Comparison of ENCODE assay signal across 28 mouse cellular contexts in the genomic region with DNA sequence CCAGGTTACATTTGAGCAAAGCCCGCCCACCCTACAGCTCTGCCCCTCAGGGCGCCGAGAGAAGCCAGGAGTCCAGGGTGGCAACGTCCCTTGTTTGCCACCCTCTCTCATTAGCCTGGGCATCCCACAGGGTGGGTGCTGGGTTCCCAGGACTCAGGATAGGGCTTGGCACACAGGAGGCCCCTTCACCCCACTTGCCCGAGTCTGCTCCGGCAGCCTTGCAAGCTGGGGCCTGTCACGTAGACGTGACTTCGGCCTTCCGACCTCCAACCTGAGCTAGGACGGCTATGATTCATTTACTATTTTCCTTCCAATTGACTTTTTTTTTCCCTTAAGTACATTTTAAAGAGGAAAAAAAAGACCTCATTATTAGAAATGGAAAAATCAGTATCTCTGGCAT. TPM values are rescaled to one million over a fixed set of nuclear protein-coding genes. Genes with fewer than 3 reads are reported as not detected.
DNase-seq lines count a peak whose midpoint lies in the region; ATAC-seq and TF ChIP-seq lines count a peak whose summit lies in the region.
"Had no signal": no experiment of that assay in that cellular context is flagged by ENCODE, and none has a peak within 500 bp of the region (broad histone marks: within the 10 kb centered on the region; RNA-seq: fewer than 3 reads in every experiment).

No protein-coding gene starts in this region.

- no peak for TF ChIP-seq CTCF in forebrain, postnatal 0 days (IDR thresholded peaks at IDR 0.05; ENCODE audit: low read depth)
- TF ChIP-seq CTCF in hindbrain, postnatal 0 days (IDR thresholded peaks at IDR 0.05; ENCODE audit: low read depth) = no peak
- TF ChIP-seq CTCF in stomach, postnatal 0 days (IDR thresholded peaks at IDR 0.05; ENCODE audit: low read depth) = no peak

- peaks cover 96% of the 10 kb centered on the region for H3K4me1 ChIP-seq in forebrain, embryonic 10.5 days
- H3K4me1 ChIP-seq in forebrain, postnatal 0 days (ENCODE audit: insufficient read depth) = no peaks in the 10 kb centered on the region; the same call in 1 of the 2 replicates
- peaks cover 55% of the 10 kb centered on the region for H3K4me1 ChIP-seq in hindbrain, embryonic 14.5 days (replicated peaks; ENCODE audit: control insufficient read depth, insufficient read depth, low read length)
- H3K4me1 ChIP-seq in hindbrain, postnatal 0 days (ENCODE audit: insufficient read depth, low read length) = peaks cover 26% of the 10 kb centered on the region
- peaks cover 58% of the 10 kb centered on the region for H3K4me1 ChIP-seq in stomach, embryonic 15.5 days
- peaks cover 14% of the 10 kb centered on the region for H3K4me1 ChIP-seq in stomach, postnatal 0 days (replicated peaks; ENCODE audit: control insufficient read depth, insufficient read depth)

- H3K27ac ChIP-seq in forebrain, embryonic 10.5 days = peak overlapping the region; percentile 72; the same call in 1 of the 2 replicates
- H3K27ac ChIP-seq in forebrain, postnatal 0 days (ENCODE audit: low read depth, low read length) = no peak overlapping the region
- H3K27ac ChIP-seq in hindbrain, embryonic 14.5 days = peak overlapping the region; percentile 43; the same call in 1 of the 2 replicates
- no peak overlapping the region for H3K27ac ChIP-seq in hindbrain, postnatal 0 days
- peak overlapping the region; percentile 75; the same call in 1 of the 2 replicates for H3K27ac ChIP-seq in stomach, embryonic 15.5 days
- no peak overlapping the region for H3K27ac ChIP-seq in stomach, postnatal 0 days (replicated peaks)
- H3K27ac ChIP-seq: gastrocnemius, adult 2 months; hindbrain, embryonic 15.5 days; kidney, postnatal 0 days; liver, embryonic 12.5 days; neural tube, embryonic 15.5 days had no signal

- WGBS in forebrain, embryonic 10.5 days = 93% methylated on average over 11 of the region's 11 CpGs
- 90% methylated on average over 11 of the region's 11 CpGs for WGBS in forebrain, postnatal 0 days
- WGBS in hindbrain, embryonic 14.5 days = 86% methylated on average over 11 of the region's 11 CpGs
- WGBS in hindbrain, postnatal 0 days = 85% methylated on average over 11 of the region's 11 CpGs
- WGBS in stomach, embryonic 15.5 days = 72% methylated on average over 11 of the region's 11 CpGs
- WGBS in stomach, postnatal 0 days = 70% methylated on average over 11 of the region's 11 CpGs

- H3K9me3 ChIP-seq in forebrain, embryonic 10.5 days = peaks cover 4% of the 10 kb centered on the region; the same call in 1 of the 2 replicates
- no peaks in the 10 kb centered on the region for H3K9me3 ChIP-seq in forebrain, postnatal 0 days (ENCODE audit: low read length)
- no peaks in the 10 kb centered on the region for H3K9me3 ChIP-seq in hindbrain, embryonic 14.5 days (ENCODE audit: control insufficient read depth, low read length)
- no peaks in the 10 kb centered on the region for H3K9me3 ChIP-seq in hindbrain, postnatal 0 days (ENCODE audit: low read length)
- no peaks in the 10 kb centered on the region for H3K9me3 ChIP-seq in stomach, embryonic 15.5 days
- no peaks in the 10 kb centered on the region for H3K9me3 ChIP-seq in stomach, postnatal 0 days (ENCODE audit: control insufficient read depth, low read length)
- H3K9me3 ChIP-seq: embryonic facial prominence, embryonic 15.5 days; G1E; hindbrain, embryonic 15.5 days; liver, embryonic 12.5 days; neural tube, embryonic 15.5 days had no signal

- peaks cover 38% of the 10 kb centered on the region for H3K36me3 ChIP-seq in forebrain, embryonic 10.5 days (replicated peaks)
- H3K36me3 ChIP-seq in forebrain, postnatal 0 days (ENCODE audit: insufficient read depth) = no peaks in the 10 kb centered on the region
- H3K36me3 ChIP-seq in hindbrain, embryonic 14.5 days (replicated peaks; ENCODE audit: control insufficient read depth, insufficient read depth) = no peaks in the 10 kb centered on the region
- no peaks in the 10 kb centered on the region for H3K36me3 ChIP-seq in hindbrain, postnatal 0 days (ENCODE audit: insufficient read depth, low read length)
- no peaks in the 10 kb centered on the region for H3K36me3 ChIP-seq in stomach, embryonic 15.5 days
- no peaks in the 10 kb centered on the region for H3K36me3 ChIP-seq in stomach, postnatal 0 days (ENCODE audit: control insufficient read depth, insufficient read depth, low read length)
- H3K36me3 ChIP-seq: embryonic facial prominence, embryonic 15.5 days; G1E; hindbrain, embryonic 15.5 days; liver, embryonic 12.5 days; neural tube, embryonic 15.5 days had no signal

- H3K27me3 ChIP-seq in forebrain, embryonic 10.5 days (ENCODE audit: poor library complexity, severe bottlenecking) = no peaks in the 10 kb centered on the region
- no peaks in the 10 kb centered on the region for H3K27me3 ChIP-seq in forebrain, postnatal 0 days (ENCODE audit: insufficient read depth, low read length)
- no peaks in the 10 kb centered on the region for H3K27me3 ChIP-seq in hindbrain, embryonic 14.5 days (ENCODE audit: control insufficient read depth, insufficient read depth, low read length)
- H3K27me3 ChIP-seq in hindbrain, postnatal 0 days (ENCODE audit: insufficient read depth, low read length) = no peaks in the 10 kb centered on the region
- H3K27me3 ChIP-seq in stomach, embryonic 15.5 days (replicated peaks) = no peaks in the 10 kb centered on the region
- H3K27me3 ChIP-seq in stomach, postnatal 0 days (ENCODE audit: control insufficient read depth, insufficient read depth, low read length) = no peaks in the 10 kb centered on the region
- H3K27me3 ChIP-seq: embryonic facial prominence, embryonic 15.5 days; hindbrain, embryonic 15.5 days; neural tube, embryonic 15.5 days had no signal

- no peak for DNase-seq in forebrain, embryonic 10.5 days (ENCODE audit: extremely low spot score, low spot score)
- DNase-seq in forebrain, postnatal 0 days = no peak
- DNase-seq in hindbrain, embryonic 14.5 days (ENCODE audit: low spot score) = no peak
- DNase-seq in hindbrain, postnatal 0 days (ENCODE audit: low spot score) = no peak
- DNase-seq in stomach, postnatal 0 days (ENCODE audit: low spot score) = no peak
- DNase-seq: adrenal gland, adult 8-10 months; cerebellum, adult 2 months; cerebellum, postnatal 14 days; gastrocnemius, adult 2 months; heart, postnatal 14 days; kidney, adult 18-20 months; kidney, postnatal 4 days; liver, postnatal 0 days; lung, postnatal 36 days; retina, postnatal 1 day; right cerebral cortex, postnatal 14 days; thymus, adult 18-20 months; thymus, postnatal 25 days had no signal

- no peak for TF ChIP-seq EP300 in stomach, postnatal 0 days (optimal IDR thresholded peaks at IDR 0.05)

- H3K4me3 ChIP-seq in forebrain, embryonic 10.5 days = no peak overlapping the region
- H3K4me3 ChIP-seq in forebrain, postnatal 0 days (ENCODE audit: low read depth, low read length) = no peak overlapping the region
- H3K4me3 ChIP-seq in hindbrain, embryonic 14.5 days (replicated peaks; ENCODE audit: low read length) = no peak overlapping the region
- no peak overlapping the region for H3K4me3 ChIP-seq in hindbrain, postnatal 0 days (ENCODE audit: low read length)
- no peak overlapping the region for H3K4me3 ChIP-seq in stomach, embryonic 15.5 days (replicated peaks)
- H3K4me3 ChIP-seq in stomach, postnatal 0 days (ENCODE audit: low read depth, low read length) = no peak overlapping the region
- H3K4me3 ChIP-seq: embryonic facial prominence, embryonic 15.5 days; gastrocnemius, adult 2 months; hindbrain, embryonic 15.5 days; liver, embryonic 12.5 days; megakaryocyte, embryonic 14.5 days; neural tube, embryonic 15.5 days had no signal

- H3K4me2 ChIP-seq in forebrain, postnatal 0 days (ENCODE audit: low read depth) = no peak overlapping the region
- H3K4me2 ChIP-seq in hindbrain, embryonic 14.5 days (replicated peaks) = no peak overlapping the region
- no peak overlapping the region for H3K4me2 ChIP-seq in hindbrain, postnatal 0 days (ENCODE audit: low read depth, low read length)
- H3K4me2 ChIP-seq in stomach, embryonic 15.5 days = no peak overlapping the region
- no peak overlapping the region for H3K4me2 ChIP-seq in stomach, postnatal 0 days (replicated peaks; ENCODE audit: low read depth)
- H3K4me2 ChIP-seq: embryonic facial prominence, embryonic 15.5 days; hindbrain, embryonic 15.5 days; liver, embryonic 12.5 days; neural tube, embryonic 15.5 days had no signal

- ATAC-seq in forebrain, postnatal 0 days = no peak
- ATAC-seq in hindbrain, embryonic 14.5 days (ENCODE audit: low FRiP score) = no peak
- no peak for ATAC-seq in hindbrain, postnatal 0 days
- no peak for ATAC-seq in stomach, embryonic 15.5 days (ENCODE audit: insufficient read depth, low FRiP score, low read depth)
- ATAC-seq in stomach, postnatal 0 days (ENCODE audit: low FRiP score, low TSS enrichment) = no peak
- ATAC-seq in megakaryocyte, adult 5-6 weeks (ENCODE audit: poor library complexity, severe bottlenecking) = no peak
- ATAC-seq: forebrain, embryonic 14.5 days; liver, embryonic 12.5 days; liver, postnatal 0 days had no signal

- H3K9ac ChIP-seq in forebrain, postnatal 0 days = no peak overlapping the region
- no peak overlapping the region for H3K9ac ChIP-seq in hindbrain, embryonic 14.5 days
- no peak overlapping the region for H3K9ac ChIP-seq in hindbrain, postnatal 0 days (replicated peaks; ENCODE audit: low read length)
- no peak overlapping the region for H3K9ac ChIP-seq in stomach, embryonic 15.5 days
- no peak overlapping the region for H3K9ac ChIP-seq in stomach, postnatal 0 days (ENCODE audit: low read length)
- H3K9ac ChIP-seq: embryonic facial prominence, embryonic 15.5 days; hindbrain, embryonic 15.5 days; liver, embryonic 12.5 days; liver, postnatal 0 days; neural tube, embryonic 15.5 days had no signal

RNA-seq across cellular contexts. Expression of a gene that starts 56.6 kb away (rescaled TPM):
- 9.5 and 9.7 TPM in 2 replicates for polyA plus RNA-seq in forebrain, embryonic 10.5 days (2016; fragmentation: Nextera tagmentation; extraction: Ambion mirVana)
- 79.9 and 85.6 TPM in 2 replicates for total RNA-seq in forebrain, postnatal 0 days (2014; rRNA removed)
- 9.2 and 10.8 TPM in 2 replicates for polyA plus RNA-seq in forebrain, postnatal 0 days (2015; fragmentation: Nextera tagmentation; extraction: Ambion mirVana)
- polyA plus RNA-seq in hindbrain, embryonic 14.5 days (2014; fragmentation: Nextera tagmentation; extraction: Ambion mirVana) = 26.6 and 28.1 TPM in 2 replicates
- total RNA-seq in hindbrain, postnatal 0 days (2014; rRNA removed) = 136 and 150 TPM in 2 replicates
- 12.6 and 13.0 TPM in 2 replicates for polyA plus RNA-seq in hindbrain, postnatal 0 days (2015; fragmentation: Nextera tagmentation; extraction: Ambion mirVana)
- polyA plus RNA-seq in stomach, embryonic 15.5 days (2015; fragmentation: Nextera tagmentation; extraction: Ambion mirVana) = 8.6 and 10.6 TPM in 2 replicates
- 2.3 and 2.5 TPM in 2 replicates for polyA plus RNA-seq in stomach, postnatal 0 days (2015; fragmentation: Nextera tagmentation; extraction: Ambion mirVana)
- 1.1 and 1.4 TPM in 2 replicates for total RNA-seq in megakaryocyte, adult 5-6 weeks (2015)
- total RNA-seq in megakaryocyte, adult 5-6 weeks (2017) = 0.77 and 1.2 TPM in 2 replicates

Comparison
In these comparisons a context has a peak if more than half of its experiments do, and no peak if none do; other contexts are left out.
1. H3K27ac ChIP-seq: peak in forebrain, embryonic 10.5 days (single experiment), hindbrain, embryonic 14.5 days (single experiment) and stomach, embryonic 15.5 days (single experiment); none in forebrain, postnatal 0 days (single experiment), hindbrain, postnatal 0 days (single experiment) and stomach, postnatal 0 days (single experiment).